Mouse (Mus musculus) forebrain, embryonic 13.5 days (tissue): ENCODE measurements at regions not wholly inside any gene's neighbourhood (a gene's known extent, or its start where the extent isn't known, plus 50 kb on each side); places are given as distances from the start of the nearest gene placed in this dataset.
"Not testable (repeated sequence)": the region's sequence is repeated elsewhere in the genome, so short reads cannot be mapped to it uniquely, and the experiment has no call there.

ENCODE experiments used
- ATAC-seq: fragments of 200-750 bp; cut with Nextera tagmentation; 2 replicates; pipeline ENCODE4 v1.8.0; 2017
- H3K27ac ChIP-seq: fragments of 300-500 bp; sonication (generic); 2 replicates; pipeline ENCODE4 v1.5.1; 2015; ENCODE audit warnings: inconsistent platforms, mild to moderate bottlenecking, moderate library complexity
- H3K27me3 ChIP-seq: fragments of 300-500 bp; sonication (generic); 2 replicates; pipeline ENCODE4 v1.6.1; 2015; ENCODE audit warnings: mild to moderate bottlenecking, inconsistent platforms
- H3K36me3 ChIP-seq: fragments of 300-500 bp; sonication (generic); 2 replicates; pipeline ENCODE4 v1.6.1; 2015; ENCODE audit warnings: mild to moderate bottlenecking, inconsistent platforms; ENCODE audit not compliant: poor library complexity, severe bottlenecking
- H3K4me1 ChIP-seq: fragments of 300-500 bp; sonication (generic); 2 replicates; pipeline ENCODE4 v1.6.1; 2015; ENCODE audit warnings: inconsistent platforms
- H3K4me2 ChIP-seq: fragments of 300-500 bp; sonication (generic); 2 replicates; pipeline ENCODE4 v1.6.1; 2015; ENCODE audit warnings: inconsistent platforms, mild to moderate bottlenecking, moderate library complexity
- H3K4me3 ChIP-seq: fragments of 300-500 bp; sonication (generic); 2 replicates; pipeline ENCODE4 v1.5.1; 2015; ENCODE audit warnings: mild to moderate bottlenecking, inconsistent platforms
- H3K9ac ChIP-seq: fragments of 300-500 bp; sonication (generic); 2 replicates; pipeline ENCODE4 v1.6.1; 2015; ENCODE audit warnings: mild to moderate bottlenecking, inconsistent platforms
- H3K9me3 ChIP-seq: fragments of 300-500 bp; sonication (generic); replicated peaks from 2 replicates; pipeline ENCODE4 v1.6.1; 2016; ENCODE audit warnings: inconsistent platforms
- WGBS: fragments of 180-500 bp; shearing (Covaris S2); methylation state at CpG from one replicate; pipeline ENCODE4 v1.1.7; 2015; 5-methylcytosine and 5-hydroxymethylcytosine counted together

GRCm38 (mm10) chr4:27384941-27385340 lies 1038.2 kb upstream of the Manea start:
- 89% methylated on average over 5 of the region's 5 CpGs for WGBS
- H3K4me1 ChIP-seq, H3K9me3 ChIP-seq, H3K4me3 ChIP-seq, H3K4me2 ChIP-seq, H3K36me3 ChIP-seq, H3K27ac ChIP-seq, ATAC-seq, H3K27me3 ChIP-seq, H3K9ac ChIP-seq: not testable (repeated sequence)

GRCm38 (mm10) chr4:27346892-27347291 lies 1000.2 kb upstream of the Manea start:
- Histone ChIP-seq H3K27ac (no peak overlapping the region), H3K9ac (no peak overlapping the region), H3K36me3 (no peaks in the 10 kb centered on the region), H3K4me3 (no peak overlapping the region), H3K4me1 (no peaks in the 10 kb centered on the region), H3K9me3 (no peaks in the 10 kb centered on the region), H3K4me2 (no peak overlapping the region), H3K27me3 (no peaks in the 10 kb centered on the region)
- ATAC-seq, result no peak

GRCm38 (mm10) chr4:27333279-27333678 lies 986.6 kb upstream of the Manea start:
- no peak overlapping the region for H3K27ac ChIP-seq
- H3K36me3 ChIP-seq, result no peaks in the 10 kb centered on the region
- H3K4me1 ChIP-seq, result no peaks in the 10 kb centered on the region
- WGBS, result 93% methylated on average over 3 of the region's 3 CpGs
- H3K27me3 ChIP-seq, result no peaks in the 10 kb centered on the region
- no peak overlapping the region for H3K4me2 ChIP-seq
- no peak for ATAC-seq
- no peak overlapping the region for H3K4me3 ChIP-seq
- H3K9ac ChIP-seq, result no peak overlapping the region
- no peaks in the 10 kb centered on the region for H3K9me3 ChIP-seq
